Mouse (Mus musculus) cortical plate, adult 2 months (tissue): ENCODE data around the gene Abhd12. TPM values are rescaled to one million over a fixed set of nuclear protein-coding genes. Genes with fewer than 3 reads are reported as not detected.

ENCODE experiments used
- H3K27ac ChIP-seq: fragments of 200-500 bp; 2 replicates; pipeline ENCODE4 v1.5.1; 2012; ENCODE audit warnings: low read length, control low read depth, inconsistent platforms; ENCODE audit not compliant: insufficient read depth
- H3K4me1 ChIP-seq: fragments of 200-500 bp; 2 replicates; pipeline ENCODE4 v1.6.1; 2011; ENCODE audit warnings: low read length; ENCODE audit not compliant: control insufficient read depth, insufficient read depth
- H3K4me3 ChIP-seq: fragments of 200-500 bp; 2 replicates; pipeline ENCODE4 v1.5.1; 2011; ENCODE audit warnings: mild to moderate bottlenecking, low read length, control low read depth; ENCODE audit not compliant: insufficient read depth
- CTCF ChIP-seq: fragments of 200-500 bp; IDR thresholded peaks from 2 replicates; pipeline ENCODE4 v1.5.1; 2011; ENCODE audit warnings: mild to moderate bottlenecking, control low read depth, low read length; ENCODE audit not compliant: insufficient read depth; ENCODE audit errors: extremely low read depth
- POLR2A ChIP-seq: fragments of 200-500 bp; IDR thresholded peaks from 2 replicates; pipeline ENCODE4 v1.6.1; 2011; ENCODE audit warnings: mild to moderate bottlenecking, low read length, control low read depth; ENCODE audit not compliant: insufficient read depth; ENCODE audit errors: extremely low read depth
- polyA plus RNA-seq: library from polyadenylated mRNA; depleted of rRNA; stranded (reverse); fragments of >200 nt; gene quantifications from 2 replicates; pipeline ENCODE4 v1.2.3, GENCODE M21; 2012

Gene Abhd12
- polyA plus RNA-seq, 1 experiment, result 361 TPM

DNA sequence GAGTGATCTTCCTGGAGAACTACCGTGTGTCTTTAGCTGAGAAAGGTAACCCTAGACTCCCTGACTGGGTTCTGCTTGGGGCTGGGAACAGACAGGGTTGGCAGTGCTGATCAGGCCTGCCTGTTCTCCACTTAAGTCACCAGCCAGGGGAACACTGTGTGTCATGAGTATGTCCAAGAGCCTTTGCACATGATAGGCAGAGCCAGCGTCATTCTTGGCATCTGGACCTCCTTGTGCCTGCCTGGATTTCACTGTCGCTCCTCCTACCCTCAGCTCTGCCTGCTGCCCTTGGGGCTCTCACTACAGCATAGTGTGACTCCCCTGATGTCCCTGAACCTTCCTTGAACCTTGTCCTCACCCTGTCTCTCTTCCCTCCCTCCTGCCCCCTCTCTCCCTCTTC is 78.1 kb downstream of the Abhd12 start:
- no peak overlapping the region for H3K4me3 ChIP-seq
- no peak overlapping the region for H3K27ac ChIP-seq
- no peaks in the 10 kb centered on the region for H3K4me1 ChIP-seq
- TF ChIP-seq CTCF (no peak), POLR2A (no peak)

DNA sequence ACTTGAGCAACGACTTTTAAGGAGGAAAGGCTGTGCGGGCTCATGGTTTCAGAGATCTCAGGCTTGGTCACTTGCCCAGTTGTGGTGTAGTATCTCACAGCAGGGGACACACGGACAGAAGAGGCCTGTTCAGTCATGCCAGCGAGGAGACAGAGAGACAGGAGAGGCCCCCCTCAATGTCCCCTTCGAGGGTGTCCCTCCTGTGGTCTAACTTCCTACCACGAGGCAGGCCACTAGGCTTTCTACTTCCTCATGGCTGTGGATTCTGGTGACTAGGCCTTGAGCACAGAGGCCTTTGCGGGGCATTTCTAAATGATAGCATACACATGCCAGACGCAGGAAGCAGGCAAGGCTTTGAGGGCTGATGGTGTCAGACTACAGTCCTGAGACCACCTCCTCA is 81.6 kb downstream of the Abhd12 start:
- H3K27ac ChIP-seq, result no peak overlapping the region
- H3K4me1 ChIP-seq, result no peaks in the 10 kb centered on the region
- no peak overlapping the region for H3K4me3 ChIP-seq
- TF ChIP-seq CTCF (no peak), POLR2A (no peak)

DNA sequence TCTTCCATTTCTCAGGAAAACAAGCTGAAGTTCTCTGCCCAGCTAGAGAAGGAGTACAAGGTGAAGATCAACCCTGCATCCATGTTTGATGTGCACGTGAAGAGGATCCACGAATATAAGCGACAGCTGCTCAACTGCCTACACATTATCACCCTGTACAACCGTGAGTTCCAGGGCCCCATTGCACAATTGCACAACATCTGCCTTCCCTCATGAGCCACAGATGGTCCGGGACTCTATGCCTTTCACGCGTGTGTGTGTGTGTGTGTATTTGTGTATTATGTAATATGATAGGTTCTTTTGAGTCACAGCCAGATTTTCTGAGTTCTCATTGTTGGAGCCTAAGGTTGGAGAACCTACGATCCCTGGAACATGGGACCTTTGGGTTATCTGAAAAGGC is 83.8 kb downstream of the Abhd12 start:
- Histone ChIP-seq H3K4me3 (no peak overlapping the region), H3K4me1 (peaks cover 2% of the 10 kb centered on the region), H3K27ac (no peak overlapping the region)
- TF ChIP-seq POLR2A (no peak), CTCF (no peak)

DNA sequence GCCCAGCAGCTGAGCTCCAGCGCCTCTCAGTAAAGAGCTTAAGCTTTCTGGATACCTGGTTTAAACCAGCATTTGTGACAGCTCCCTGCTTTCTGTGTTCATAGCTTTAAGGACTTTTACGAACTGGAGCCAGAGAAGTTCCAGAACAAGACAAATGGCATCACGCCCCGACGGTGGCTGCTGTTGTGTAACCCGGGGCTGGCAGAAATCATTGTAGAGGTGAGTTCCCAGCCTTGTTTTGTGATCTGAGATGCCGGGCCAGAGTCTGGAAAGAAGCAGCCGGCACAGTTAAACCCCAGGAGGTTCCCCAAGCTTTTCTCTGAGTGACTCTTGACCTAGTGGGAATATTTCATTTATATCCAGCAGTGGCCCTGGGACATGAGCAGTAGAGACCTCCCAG is 85.8 kb downstream of the Abhd12 start:
- no peak for TF ChIP-seq CTCF
- Histone ChIP-seq H3K27ac (no peak overlapping the region), H3K4me1 (peaks cover 2% of the 10 kb centered on the region), H3K4me3 (no peak overlapping the region)

- peaks cover 2% of the 10 kb centered on the region for H3K4me1 ChIP-seq
- H3K4me3 ChIP-seq, result no peak overlapping the region
- no peak for TF ChIP-seq POLR2A
- no peak for TF ChIP-seq CTCF
- H3K27ac ChIP-seq, result no peak overlapping the region
Observed at GRCm38 (mm10) chr2:150816676-150817402, 87.7 kb downstream of the Abhd12 start.

- H3K27ac ChIP-seq, result no peak overlapping the region
- peaks cover 2% of the 10 kb centered on the region for H3K4me1 ChIP-seq
- H3K4me3 ChIP-seq, result no peak overlapping the region
- TF ChIP-seq CTCF, result no peak
- TF ChIP-seq POLR2A, result no peak
Observed at GRCm38 (mm10) chr2:150812816-150813215, 91.7 kb downstream of the Abhd12 start.

GRCm38 (mm10) chr2:150810603-150811002 is 93.9 kb downstream of the Abhd12 start:
- no peak overlapping the region for H3K27ac ChIP-seq
- TF ChIP-seq CTCF (no peak), POLR2A (no peak)
- no peak overlapping the region for H3K4me3 ChIP-seq
- no peaks in the 10 kb centered on the region for H3K4me1 ChIP-seq

DNA sequence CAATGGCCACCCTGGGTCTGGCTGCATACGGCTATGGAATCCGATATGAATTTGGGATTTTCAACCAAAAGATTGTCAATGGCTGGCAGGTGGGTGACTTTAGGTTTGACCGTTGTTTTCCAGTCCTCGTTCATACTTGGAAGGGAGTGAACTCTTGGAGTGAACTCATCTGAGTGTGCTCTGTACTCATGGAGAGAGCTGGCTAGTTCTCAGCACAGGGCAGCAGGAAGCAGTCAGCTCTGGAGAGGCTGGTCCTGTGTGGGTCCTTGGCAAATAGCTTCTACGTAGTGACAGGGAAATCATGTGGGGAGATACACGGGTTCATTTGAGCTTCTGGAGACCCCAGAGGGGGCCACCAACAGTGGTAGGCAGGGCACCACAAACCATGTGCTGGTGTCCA is 95.7 kb downstream of the Abhd12 start:
- H3K4me3 ChIP-seq, result no peak overlapping the region
- no peak for TF ChIP-seq POLR2A
- TF ChIP-seq CTCF, result no peak
- no peak overlapping the region for H3K27ac ChIP-seq
- H3K4me1 ChIP-seq, result no peaks in the 10 kb centered on the region

- Histone ChIP-seq H3K4me1 (no peaks in the 10 kb centered on the region), H3K4me3 (no peak overlapping the region), H3K27ac (no peak overlapping the region)
- no peak for TF ChIP-seq CTCF
- no peak for TF ChIP-seq POLR2A
Observed at GRCm38 (mm10) chr2:150808381-150808780, 96.2 kb downstream of the Abhd12 start.

DNA sequence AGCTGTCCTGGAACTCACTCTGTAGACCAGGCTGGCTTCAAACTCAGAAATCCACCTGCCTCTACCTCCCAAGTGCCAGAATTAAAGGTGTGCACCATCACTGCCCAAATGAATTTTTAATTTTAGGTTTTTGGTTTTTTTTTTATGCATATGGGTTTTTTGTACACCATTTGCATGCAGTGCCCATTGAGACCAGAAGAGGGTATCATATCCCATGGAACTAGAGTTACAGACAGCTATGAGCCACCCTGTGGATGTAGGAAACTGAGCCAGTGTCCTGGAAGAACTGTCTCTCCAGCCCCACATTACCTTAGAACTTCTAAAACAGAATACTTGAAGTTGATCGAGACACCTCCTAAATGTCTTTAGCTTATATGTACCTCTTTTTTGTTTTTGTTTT is 101.5 kb downstream of the Abhd12 start:
- no peak overlapping the region for H3K4me3 ChIP-seq
- no peak overlapping the region for H3K27ac ChIP-seq
- no peaks in the 10 kb centered on the region; the same call in 1 of the 2 replicates for H3K4me1 ChIP-seq
- TF ChIP-seq POLR2A, result no peak
- TF ChIP-seq CTCF, result peak; percentile 25; the same call in 1 of the 2 replicates
